Mouse (Mus musculus): ENCODE results near the gene Osbpl2.

Gene Osbpl2

DNA sequence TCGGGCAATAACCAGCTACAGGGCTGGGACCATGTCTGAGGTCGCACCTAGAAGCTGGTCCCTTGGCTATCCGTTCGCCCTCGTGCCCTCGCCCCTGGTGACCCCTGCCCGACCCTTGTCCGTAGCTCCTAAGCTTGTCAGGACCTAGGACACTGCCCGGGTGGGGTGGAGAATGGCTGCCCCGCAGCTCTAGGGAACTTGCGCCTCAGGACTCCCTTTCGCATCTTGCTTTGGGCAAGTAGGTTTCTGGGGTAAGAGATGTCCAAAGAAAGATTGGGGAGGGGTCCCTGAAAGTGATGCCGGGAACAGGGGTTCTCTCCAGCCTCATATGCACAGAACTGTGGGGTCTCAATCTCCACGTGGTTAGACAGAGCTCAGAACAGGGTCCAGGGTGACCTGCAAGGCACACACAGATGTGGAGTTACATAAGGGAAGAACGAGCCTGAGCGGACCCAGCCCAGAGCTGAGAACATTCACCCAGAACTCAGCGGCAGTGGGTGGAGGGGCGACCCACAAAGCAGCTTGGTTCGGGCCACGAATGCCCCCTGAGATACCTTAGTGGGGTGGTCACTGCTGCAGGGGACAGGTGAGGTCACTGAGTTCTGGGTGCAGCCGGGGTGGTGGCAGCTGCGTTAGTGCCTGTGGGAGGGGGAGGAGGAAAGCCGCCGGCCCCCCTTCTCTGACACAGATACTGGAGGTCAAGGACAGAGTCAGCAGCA, 14.3 kb upstream of the Osbpl2 start:
- DNase-seq (ENCODE audit: low read depth): no peak

DNA sequence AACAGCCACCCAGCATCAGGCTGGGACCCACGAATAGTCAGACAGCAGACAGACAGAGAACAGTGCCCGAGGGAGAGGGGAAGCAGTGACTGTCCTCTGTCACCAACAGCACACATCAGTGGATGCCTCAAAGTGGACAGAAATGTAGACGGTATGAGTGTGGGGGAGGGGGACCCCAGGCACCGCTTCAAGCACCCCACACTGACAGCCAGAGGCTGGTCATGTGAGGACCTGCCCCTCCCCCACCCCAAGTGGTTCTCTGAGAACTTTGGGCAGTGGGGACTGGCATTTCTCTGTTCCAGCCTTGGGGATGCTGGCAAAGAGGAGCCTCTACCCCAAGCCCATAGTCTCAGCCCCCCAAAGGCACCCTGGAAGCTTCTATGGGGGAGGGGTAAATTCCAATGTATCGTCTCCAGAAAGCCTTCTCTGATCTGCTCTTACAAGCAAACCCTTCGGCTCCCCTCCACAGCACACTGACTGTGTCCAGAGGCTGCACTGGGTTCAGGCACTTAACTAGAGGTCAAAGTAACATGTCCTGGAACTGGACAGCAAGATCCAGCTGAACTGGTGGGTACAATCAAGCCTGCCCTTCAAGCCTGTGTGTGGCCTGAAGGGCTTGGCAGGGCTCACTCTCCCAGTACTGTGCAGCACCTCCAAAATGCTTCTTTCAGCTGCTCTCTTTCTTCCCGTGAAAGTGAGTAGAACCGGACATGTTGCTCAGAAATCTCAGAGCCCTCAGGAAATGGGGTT, 13.5 kb upstream of the Osbpl2 start:
- no peak for DNase-seq (ENCODE audit: low read depth)

DNA sequence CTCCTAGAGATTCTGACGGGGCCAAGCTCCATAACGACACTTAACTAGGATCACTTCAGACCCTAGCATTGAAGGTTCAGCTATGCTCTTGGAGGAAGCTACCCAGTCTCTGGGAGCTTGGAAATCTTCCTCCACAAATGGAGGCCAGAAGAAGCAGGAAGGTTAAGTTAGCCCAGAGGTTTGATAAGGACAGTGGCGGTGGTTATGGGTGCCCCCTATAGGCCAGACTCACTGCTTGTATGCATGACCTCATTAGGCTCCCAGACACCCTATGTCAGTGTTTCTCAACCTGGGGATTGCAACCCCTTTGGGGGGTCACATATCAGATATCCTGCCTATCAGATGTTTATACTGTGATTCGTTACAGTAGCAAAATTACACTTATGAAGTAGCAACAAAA, 12.0 kb upstream of the Osbpl2 start:
- no peak for DNase-seq (ENCODE audit: low read depth)

DNA sequence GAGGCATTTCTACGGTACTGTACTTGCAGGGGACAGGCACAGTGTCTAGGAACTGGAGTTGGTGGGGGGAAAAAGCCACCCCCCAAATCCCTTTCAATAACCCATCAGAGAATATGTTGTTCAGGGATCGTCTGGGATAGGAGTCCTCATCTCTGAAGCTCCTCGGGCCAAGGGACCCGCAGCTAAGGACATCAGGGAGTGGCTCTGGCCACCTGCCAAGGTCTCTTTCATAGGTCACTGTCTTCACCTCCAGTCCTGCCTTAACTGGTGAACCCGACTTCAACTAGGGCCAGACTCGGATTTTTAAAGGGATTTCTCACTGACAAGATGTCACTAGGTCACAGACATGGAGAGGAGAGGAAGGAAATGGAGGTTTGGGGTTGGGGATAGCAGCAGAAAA, 10.8 kb upstream of the Osbpl2 start:
- no peak for DNase-seq (ENCODE audit: low read depth)

DNA sequence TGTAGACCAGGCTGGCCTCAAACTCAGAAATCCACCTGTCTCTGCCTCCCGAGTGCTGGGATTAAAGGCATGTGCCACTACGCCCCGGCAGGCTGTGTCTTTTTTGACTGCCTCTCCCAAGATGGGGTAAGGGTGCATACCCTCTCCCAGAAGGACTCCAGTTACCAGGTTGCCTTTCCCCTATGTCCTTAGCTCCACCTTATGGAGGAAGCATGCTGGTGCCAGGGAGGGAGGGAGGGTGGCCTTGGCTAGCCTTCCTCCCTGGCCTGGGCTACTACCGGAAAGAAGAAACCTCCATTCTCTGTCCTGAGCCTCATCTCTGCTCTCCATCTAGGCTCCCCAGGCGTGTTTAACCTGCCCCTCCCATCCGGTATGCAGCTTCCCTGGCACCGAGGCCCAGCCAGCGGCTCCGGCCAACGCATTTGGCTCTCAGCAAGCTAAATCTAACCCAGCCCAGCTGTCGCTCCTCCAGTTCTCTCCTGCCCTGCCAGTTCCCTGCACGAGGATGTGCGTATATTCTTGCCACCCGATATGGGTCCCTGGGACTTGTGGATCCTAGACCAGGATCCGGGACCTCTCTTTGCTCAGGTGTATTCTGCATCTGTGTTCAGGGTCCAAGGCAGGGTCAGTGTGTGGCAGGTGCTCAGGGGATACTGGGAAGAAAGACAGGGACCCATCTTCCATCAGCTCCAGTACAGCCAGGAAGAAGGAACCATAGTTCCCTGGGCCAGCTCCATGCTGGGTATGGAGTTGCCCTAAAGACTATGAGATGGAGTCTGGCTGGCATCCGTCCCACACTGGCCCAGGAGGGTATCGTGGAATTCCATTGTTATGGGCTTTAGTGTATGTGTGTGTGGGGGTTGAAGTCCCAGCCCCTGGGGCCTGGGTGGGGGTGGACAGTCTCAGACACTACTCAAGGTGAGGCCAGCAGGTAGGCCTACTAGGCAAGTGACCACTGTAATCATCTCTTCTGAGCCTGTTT, 4.9 kb upstream of the Osbpl2 start:
- no peak for DNase-seq (ENCODE audit: low read depth)

DNA sequence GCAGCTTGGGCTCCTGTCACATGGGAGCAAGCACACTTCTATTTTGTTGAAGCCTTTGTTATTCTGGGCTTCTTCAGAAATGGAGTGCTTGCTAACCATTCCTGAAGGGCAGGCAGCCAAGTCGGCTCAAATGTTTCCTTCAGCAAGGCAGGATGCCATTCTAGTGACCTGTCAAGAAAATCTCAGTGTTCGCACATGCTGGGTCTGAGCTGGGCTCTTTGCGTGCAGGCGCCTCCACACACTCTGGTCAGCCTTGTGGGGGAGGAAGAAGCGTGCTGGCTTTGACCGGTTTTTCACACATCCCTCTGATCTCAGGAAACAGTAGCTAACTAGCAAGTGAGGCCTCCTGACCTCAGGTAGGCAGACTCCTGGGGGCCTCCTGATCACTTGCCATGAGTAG, 3.8 kb upstream of the Osbpl2 start:
- DNase-seq (ENCODE audit: low read depth): no peak

DNA sequence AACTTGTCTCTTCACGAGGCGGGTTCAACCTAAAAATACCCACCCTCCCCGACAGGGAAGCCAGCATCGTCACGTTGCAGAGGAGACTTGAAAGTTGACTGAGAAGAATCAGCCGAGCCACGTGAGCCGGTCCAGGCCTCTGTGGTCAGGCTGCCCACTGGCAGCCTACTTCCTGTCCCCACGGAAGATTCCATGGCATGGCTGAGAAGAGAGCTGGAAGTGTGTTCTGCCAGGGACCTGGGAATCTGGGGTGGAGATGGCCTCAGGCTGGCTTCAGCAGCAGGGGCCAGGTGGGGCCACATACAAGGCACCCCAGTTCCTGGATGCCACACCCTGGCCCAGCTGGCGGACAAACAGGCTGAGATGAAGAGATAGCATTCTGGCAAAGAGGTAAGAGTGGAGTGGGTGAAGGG, 3.0 kb upstream of the Osbpl2 start:
- no peak for DNase-seq (ENCODE audit: low read depth)

DNA sequence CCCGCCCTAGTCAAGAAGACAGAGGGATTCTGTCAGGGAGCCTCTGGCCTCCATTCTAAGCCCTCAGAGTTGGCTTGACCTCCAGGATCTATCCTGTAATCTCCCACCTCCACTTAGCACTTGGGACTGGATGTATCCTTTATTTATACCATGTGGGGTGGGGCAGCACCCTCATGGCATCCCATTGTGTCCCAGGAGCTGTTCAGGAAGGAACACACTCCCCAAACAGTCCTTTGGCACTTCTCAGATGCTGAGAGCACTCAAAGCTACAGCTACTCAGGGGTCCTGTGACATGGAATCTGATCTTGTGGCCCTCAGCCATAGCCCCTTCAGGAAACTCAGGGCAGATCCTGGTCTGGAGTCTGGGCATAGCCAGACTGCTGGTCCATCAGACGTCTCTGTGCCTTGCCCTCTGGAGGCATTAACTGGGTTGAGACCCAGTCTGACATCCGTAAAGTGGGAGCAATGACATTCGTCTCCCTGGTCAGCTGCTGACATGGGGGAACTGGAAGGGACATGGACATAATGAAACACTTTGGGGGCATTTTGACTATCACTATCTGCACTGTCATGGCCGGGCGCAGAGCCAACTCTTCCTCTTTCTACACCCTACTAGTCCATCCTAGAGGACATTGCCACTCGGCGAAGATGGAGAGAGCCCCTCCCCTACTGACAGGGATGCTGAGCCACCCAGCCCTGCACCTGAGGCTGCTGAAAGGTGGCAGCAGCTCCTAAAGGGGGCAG, 2.2 kb upstream of the Osbpl2 start:
- DNase-seq (ENCODE audit: low read depth): no peak

DNA sequence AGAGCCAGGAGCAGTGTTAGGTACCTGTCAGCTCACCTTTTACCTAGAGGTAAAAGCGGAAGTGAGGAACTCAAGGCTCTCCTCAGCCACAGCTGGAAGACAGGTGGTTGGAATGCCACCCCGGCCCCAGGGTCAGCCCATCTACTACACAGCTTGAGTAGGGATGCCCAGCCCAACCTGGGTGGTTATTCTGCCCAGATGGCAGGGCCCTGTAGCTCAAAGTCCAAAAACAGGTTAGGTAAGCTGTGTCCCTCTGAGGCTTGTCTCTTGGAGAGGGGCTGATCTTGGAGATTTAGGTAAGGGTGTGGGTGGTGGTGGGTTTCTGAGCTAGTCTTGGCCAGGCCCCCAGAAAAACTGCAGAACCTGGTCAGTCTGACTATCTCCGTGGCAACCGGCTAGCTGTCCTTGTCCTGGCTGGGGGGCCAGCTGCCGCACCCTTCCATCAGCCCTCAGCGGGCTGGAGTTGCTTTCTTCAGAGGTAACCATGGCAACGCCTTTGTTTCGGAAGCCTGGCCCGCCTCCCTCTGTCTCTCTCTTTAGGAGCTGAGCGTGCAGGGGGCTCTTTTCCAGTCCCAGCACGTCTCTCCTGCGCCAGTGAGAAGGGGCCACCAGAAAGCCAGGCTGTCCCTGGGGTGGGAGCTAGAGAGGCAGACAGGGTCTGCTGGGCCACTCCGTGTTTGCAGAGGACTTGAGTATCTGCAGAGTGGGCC, 1.5 kb upstream of the Osbpl2 start:
- DNase-seq (ENCODE audit: low read depth): no peak

DNA sequence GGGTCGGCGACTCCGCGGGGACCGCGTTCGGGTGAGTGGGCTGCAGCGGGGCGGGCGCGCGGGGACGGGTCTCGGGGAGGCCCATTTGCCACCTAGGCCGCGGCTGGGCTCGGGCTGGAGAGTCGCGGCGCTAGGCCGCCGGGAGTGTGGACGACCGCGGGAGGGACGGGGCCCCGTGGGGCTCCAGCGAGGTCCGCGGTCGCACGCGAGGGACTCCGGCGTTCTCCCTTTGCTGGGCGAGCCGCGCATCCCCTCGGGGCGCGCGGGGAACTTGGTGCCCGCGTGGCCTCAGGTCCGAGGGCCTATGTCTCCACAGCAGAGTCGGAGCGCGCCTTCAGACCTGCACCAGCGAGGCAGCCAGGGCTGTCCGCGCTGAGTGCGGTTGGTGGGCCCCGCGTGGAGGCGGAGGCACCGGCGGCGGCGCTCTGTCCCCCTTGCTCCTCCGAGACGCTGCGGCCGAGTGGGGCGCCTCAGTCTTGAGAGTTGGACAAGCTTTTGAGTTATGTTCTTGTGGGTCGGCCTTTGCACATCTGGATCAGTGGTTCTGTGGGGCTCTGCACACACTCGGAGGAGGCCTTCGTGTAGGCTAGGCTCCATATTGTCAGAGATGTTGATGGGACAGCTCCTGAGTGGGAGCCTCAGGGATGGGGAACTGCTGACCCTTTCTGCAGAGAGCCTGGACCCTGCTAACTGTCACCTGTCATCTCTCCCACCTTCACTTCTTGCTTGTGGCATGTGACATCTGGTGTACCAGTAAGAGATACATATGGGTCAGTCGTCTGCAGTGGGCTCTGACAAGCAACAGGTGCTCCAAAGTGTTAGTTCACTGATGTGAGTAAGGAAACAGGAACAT, 559 bp downstream of the Osbpl2 start:
- DNase-seq (ENCODE audit: low read depth): no peak

DNA sequence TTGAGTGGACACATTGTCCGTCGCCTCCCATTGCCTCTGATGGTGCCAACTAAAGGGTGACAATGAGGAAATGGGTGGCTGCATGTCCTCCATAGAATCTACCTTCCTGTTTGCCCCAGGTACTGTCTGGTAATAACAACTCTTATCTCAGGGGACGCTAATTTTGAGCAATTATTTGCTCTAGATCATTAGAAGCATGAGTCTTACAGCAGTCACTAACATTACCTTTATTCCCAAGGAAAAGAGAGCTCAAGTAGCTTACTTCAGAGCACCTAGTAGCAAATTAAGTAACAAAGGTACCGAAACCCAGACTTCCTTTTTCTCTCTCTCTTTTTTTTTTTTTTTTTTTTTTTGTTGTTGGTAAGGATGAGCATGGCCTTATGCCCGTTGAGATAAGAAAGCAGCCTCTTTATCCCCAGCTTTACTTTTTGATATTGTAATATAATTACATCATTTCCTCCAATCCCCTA, 1.2 kb downstream of the Osbpl2 start:
- no peak for DNase-seq (ENCODE audit: low read depth)

DNA sequence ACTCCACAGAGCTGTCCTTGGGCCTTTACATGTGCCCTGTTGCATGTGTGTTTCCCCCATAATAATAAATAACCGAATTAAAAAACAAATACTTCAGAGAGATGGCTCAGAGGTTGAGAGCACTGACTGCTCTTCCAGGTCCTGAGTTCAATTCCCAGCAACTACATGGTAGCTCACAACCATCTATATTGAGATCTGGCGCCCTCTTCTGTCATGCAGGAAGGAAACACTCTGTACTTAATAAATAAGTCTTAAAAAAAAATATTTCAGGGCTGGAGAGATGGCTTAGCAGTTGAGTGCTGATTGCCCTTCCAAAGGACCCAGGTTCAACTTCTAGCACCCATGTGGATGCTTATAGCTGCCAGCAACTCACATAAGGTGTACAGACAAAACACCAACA, 5.1 kb downstream of the Osbpl2 start:
- DNase-seq (ENCODE audit: low read depth): no peak

DNA sequence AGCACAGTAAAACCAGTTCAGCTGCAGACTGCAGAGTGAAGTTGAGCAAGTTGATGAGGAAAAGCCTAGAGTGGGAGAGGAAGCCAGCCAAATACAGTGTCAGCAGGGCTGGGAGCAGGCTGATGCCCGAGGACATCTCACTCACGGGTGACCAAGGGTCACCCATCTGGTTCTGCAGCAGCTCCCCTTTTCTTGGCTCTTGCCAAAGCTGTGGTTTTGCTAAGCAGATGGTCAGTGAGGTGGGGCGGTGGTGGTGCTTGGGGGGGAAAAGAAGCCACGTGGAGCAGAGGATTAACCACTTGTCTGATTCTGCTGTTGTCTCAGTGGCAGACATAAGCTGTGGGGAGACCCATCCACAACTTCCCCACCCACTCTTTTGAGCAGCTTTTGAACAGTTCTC, 7.1 kb downstream of the Osbpl2 start:
- DNase-seq (ENCODE audit: low read depth): no peak

DNA sequence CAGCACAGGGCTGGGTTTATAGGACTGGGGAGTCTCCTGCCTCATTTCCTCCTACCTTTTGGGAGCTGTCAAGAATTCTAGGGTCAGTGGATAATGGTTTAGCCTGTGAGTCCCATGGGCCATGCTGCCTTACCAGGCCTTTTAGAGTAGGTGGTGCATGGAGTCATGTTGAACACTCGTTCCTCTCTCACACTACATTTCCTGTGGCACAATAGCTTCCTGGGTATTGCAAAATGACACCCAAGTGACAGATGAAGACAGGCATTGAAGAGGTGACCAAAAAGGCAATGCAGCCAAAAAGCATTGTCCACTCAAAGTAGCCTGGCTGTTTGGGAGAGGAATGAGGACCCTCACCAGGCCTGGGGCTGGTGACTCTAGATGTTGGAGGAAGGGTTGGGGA, 8.6 kb downstream of the Osbpl2 start:
- no peak for DNase-seq (ENCODE audit: low read depth)

DNA sequence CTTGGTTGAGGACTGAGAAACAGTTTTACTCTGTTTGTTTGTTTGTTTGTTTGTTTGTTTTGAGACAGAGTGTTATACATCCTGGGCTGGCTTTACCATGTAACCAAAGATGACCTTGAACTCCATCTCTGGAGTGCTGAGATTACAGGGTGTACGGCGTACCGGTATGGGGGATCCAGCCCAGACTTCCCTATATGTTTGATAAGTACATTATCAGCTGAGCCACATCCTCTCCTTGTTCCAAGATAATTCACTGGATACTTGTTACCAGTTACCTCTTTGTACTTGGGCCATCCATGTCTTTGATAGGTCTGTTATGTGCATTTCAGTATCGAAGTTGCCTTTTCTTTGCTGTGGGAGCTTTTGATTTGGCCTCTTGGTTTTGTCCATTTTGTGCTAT, 14.1 kb downstream of the Osbpl2 start:
- no peak for DNase-seq (ENCODE audit: low read depth)

DNA sequence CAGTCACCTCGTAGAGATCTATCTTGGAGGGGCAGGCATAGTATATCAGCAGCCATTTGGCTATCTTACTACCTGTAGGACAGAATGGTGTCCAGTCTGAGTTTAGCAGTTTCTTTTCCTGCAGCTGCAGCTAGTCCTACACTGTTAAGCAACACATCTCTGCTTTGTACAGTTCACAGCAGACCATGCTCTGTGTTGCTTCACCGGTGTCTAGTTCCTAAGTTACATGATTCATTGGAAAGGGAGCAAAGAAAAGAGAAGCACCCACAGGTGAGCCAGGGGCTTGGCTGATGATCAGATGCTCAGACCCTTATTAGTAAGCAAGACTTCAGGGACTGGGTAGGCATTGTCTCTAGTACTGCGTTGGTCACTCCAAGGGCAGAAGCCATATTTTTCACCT, 14.8 kb downstream of the Osbpl2 start:
- no peak for DNase-seq (ENCODE audit: low read depth)

DNA sequence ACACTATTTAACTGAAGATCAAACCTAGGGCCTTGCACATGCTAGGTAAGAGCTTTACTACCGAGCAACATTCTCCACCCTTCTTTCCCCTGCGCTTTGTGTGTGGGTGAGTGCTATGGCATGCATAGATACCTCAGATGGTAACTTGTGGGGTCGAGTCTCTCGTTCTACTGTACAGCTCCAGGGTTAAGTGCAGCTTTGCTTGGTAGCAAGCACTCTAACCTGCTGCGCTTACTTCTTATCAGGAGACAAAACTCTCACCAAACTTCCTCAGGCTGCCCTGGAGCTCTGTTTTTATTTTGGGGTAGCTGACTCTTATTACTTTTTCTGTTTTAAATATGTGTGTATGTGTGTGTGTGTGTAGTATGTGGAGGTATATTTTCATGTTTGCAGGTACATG, 16.3 kb downstream of the Osbpl2 start:
- no peak for DNase-seq (ENCODE audit: low read depth)

DNA sequence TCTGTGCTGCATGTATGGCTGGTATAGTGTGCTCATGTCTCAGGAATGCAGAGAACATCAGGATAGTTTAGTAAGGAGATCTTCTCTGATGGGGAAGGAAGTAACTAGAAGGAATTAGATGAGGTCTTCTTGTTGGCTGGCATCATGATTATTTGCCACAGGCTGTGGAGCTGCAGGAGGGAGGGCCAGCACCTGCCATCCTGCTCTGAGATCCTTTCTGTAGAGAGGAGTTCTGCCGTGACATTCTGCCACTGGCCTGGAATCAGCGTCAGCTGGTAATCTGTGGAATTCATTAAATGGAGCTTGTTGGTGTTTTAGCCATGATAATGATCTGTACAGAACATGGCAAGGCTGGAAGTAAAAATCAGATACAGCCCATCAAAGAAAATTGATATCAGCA, 27.0 kb downstream of the Osbpl2 start:
- DNase-seq (ENCODE audit: low read depth): no peak

DNA sequence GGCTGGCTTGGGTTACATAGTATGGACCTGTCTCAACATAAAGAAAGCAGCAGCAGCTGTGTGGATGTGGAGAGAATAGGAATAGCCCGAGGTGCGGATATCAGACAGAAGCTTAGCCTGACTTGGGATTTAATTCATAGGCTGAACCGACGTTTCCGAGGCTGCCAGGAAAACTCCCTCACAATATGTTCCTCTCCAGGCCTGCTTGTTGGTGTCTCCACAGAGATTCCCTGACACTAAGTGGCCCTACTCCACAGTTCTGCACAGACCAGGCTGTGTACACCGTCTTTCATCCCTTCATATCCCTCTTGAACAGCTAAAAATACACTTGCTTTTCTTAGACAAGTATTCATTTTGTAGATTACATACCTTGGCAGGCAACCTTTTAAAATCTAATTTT, 28.3 kb downstream of the Osbpl2 start:
- DNase-seq (ENCODE audit: low read depth): no peak

DNA sequence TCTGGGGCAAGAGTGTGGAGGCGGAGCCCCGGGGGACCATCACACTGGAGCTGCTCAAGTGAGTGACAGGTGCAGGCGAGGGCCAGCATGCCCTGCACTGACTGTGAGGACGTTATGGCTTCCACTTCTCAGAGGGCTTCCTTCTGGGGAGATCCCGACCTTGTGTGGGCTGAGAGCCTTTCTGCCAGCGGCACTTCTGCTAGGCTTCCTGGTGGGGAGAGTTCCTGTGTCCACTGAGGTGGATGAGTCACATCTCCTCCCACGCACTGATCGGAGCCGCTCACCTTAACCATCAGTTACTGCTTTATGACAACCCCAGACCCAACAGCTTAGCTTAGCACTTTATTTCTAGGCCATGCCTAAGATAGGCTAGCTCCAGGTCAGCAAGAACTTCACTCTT, 29.4 kb downstream of the Osbpl2 start:
- DNase-seq (ENCODE audit: low read depth): no peak

Measured in c-Kit-positive CD71-negative TER-119-negative erythroid progenitor cells, embryonic 14.5 days (primary cell).